Mouse (Mus musculus): ENCODE measurements around the gene Aven.

- TF ChIP-seq CTCF (IDR thresholded peaks at IDR 0.05) (no peak), POLR2A (IDR thresholded peaks at IDR 0.05; ENCODE audit: insufficient read depth, low read depth, low read length) (no peak)
Observed at GRCm38 (mm10) chr2:112476554-112476953, 16.2 kb upstream of the Aven start.
